In the genomic region with DNA sequence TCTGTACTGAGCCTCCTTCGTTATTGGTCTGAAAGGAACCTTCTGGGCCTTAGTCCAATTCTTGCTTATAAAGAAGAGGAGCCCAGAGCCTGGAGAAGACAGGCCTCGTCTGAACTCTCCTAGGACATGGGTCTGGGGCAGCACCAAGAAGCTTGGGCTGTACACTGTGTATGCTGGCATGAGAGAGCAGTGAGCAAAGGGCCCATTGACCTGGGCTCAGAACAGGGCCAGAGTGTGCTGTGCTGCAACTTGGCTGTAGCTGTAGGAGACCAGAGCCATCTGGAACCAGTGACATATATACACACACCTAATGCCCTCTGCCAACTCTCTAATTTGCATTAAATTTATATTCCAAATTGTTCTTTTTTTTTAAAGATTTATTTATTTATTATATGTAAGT, we compare ENCODE assay signal across 33 mouse cellular contexts.
DNase-seq lines count a peak whose midpoint lies in the region; ATAC-seq lines count a peak whose summit lies in the region.
"Had no signal": no experiment of that assay in that cellular context is flagged by ENCODE, and none has a peak within 500 bp of the region (broad histone marks: within the 10 kb centered on the region; RNA-seq: fewer than 3 reads in every experiment).

No protein-coding gene starts in this region.

- no peak overlapping the region for H3K9ac ChIP-seq in neural tube, embryonic 14.5 days (replicated peaks; ENCODE audit: low read depth, low read length)
- no peak overlapping the region for H3K9ac ChIP-seq in neural tube, embryonic 15.5 days (replicated peaks)
- H3K9ac ChIP-seq: embryonic facial prominence, embryonic 13.5 days; heart, embryonic 13.5 days; hindbrain, embryonic 12.5 days; kidney, embryonic 15.5 days; limb, embryonic 13.5 days; liver, embryonic 12.5 days; midbrain, embryonic 13.5 days; neural tube, embryonic 13.5 days had no signal

- 87% methylated on average over 2 of the region's 2 CpGs for WGBS in neural tube, embryonic 14.5 days
- WGBS in neural tube, embryonic 15.5 days: 75% methylated on average over 2 of the region's 2 CpGs

- 0 out of 2 replicates have a peak, but pooled peaks cover 2% of the 10 kb centered on the region for H3K4me1 ChIP-seq in neural tube, embryonic 14.5 days (ENCODE audit: control insufficient read depth, insufficient read depth, low read length)
- H3K4me1 ChIP-seq in neural tube, embryonic 15.5 days: peaks cover 11% of the 10 kb centered on the region

- no peak overlapping the region for H3K4me2 ChIP-seq in neural tube, embryonic 14.5 days (ENCODE audit: low read depth, low read length)
- no peak overlapping the region for H3K4me2 ChIP-seq in neural tube, embryonic 15.5 days
- H3K4me2 ChIP-seq: heart, embryonic 13.5 days; hindbrain, embryonic 12.5 days; limb, embryonic 13.5 days; liver, embryonic 12.5 days; midbrain, embryonic 13.5 days; neural tube, embryonic 13.5 days had no signal

- no peaks in the 10 kb centered on the region for H3K27me3 ChIP-seq in neural tube, embryonic 14.5 days (ENCODE audit: control insufficient read depth, insufficient read depth, low read length)
- H3K27me3 ChIP-seq in neural tube, embryonic 15.5 days (replicated peaks): no peaks in the 10 kb centered on the region
- H3K27me3 ChIP-seq: embryonic facial prominence, embryonic 13.5 days; heart, embryonic 13.5 days; hindbrain, embryonic 12.5 days; kidney, embryonic 15.5 days; limb, embryonic 13.5 days; liver, embryonic 12.5 days; midbrain, embryonic 13.5 days; neural tube, embryonic 13.5 days had no signal

- H3K9me3 ChIP-seq in neural tube, embryonic 14.5 days (ENCODE audit: control insufficient read depth, low read length): no peaks in the 10 kb centered on the region
- H3K9me3 ChIP-seq in neural tube, embryonic 15.5 days (replicated peaks): no peaks in the 10 kb centered on the region
- H3K9me3 ChIP-seq: embryonic facial prominence, embryonic 13.5 days; heart, embryonic 13.5 days; hindbrain, embryonic 12.5 days; kidney, embryonic 15.5 days; limb, embryonic 13.5 days; liver, embryonic 12.5 days; midbrain, embryonic 13.5 days; neural tube, embryonic 13.5 days had no signal

- H3K36me3 ChIP-seq in neural tube, embryonic 14.5 days (ENCODE audit: control insufficient read depth, insufficient read depth, low read length): no peaks in the 10 kb centered on the region
- no peaks in the 10 kb centered on the region for H3K36me3 ChIP-seq in neural tube, embryonic 15.5 days
- H3K36me3 ChIP-seq: embryonic facial prominence, embryonic 13.5 days; G1E; hindbrain, embryonic 12.5 days; kidney, embryonic 15.5 days; limb, embryonic 13.5 days; liver, embryonic 12.5 days; midbrain, embryonic 13.5 days; neural tube, embryonic 13.5 days had no signal

- peak; percentile 45 for DNase-seq in cerebellum, adult 11-12 months
- no peak for DNase-seq in cerebellum, adult 11 months
- DNase-seq in frontal cortex, postnatal 25 days (ENCODE audit: low spot score in 2 of 2): no peak
- peak; percentile 23 for DNase-seq in kidney, adult 9 months
- DNase-seq in kidney, postnatal 14 days: no peak
- DNase-seq: adrenal gland, postnatal 25 days; cerebellum, adult 9-11 months; gastrocnemius, adult 2 months; gastrocnemius, postnatal 36 days; heart, adult 2 months; kidney, adult 11 months; kidney, postnatal 36 days; lung, adult 18-20 months; retina, postnatal 1 day; right cerebral cortex, postnatal 25 days; spleen, adult 18-20 months; thymus, adult 2 months; thymus, postnatal 36 days had no signal

- peak; percentile 51; the same call in 1 of the 2 replicates for ATAC-seq in frontal cortex, adult (ENCODE audit: low TSS enrichment)
- ATAC-seq in neural tube, embryonic 14.5 days (ENCODE audit: low read depth): 0 out of 2 replicates have a peak, but pooled peaks have one; percentile 23
- no peak for ATAC-seq in neural tube, embryonic 15.5 days (ENCODE audit: low FRiP score)
- ATAC-seq: inflammation-experienced regulatory T-cells, adult 6 months; liver, embryonic 12.5 days; midbrain, embryonic 13.5 days had no signal

- no peak overlapping the region for H3K4me3 ChIP-seq in neural tube, embryonic 14.5 days (ENCODE audit: low read depth, low read length)
- no peak overlapping the region for H3K4me3 ChIP-seq in neural tube, embryonic 15.5 days (replicated peaks)
- H3K4me3 ChIP-seq: embryonic facial prominence, embryonic 13.5 days; gastrocnemius, adult 2 months; heart, adult 2 months; heart, embryonic 13.5 days; hindbrain, embryonic 12.5 days; kidney, embryonic 15.5 days; layer of hippocampus, adult 2 months; limb, embryonic 13.5 days; liver, embryonic 12.5 days; midbrain, embryonic 13.5 days; neural tube, embryonic 13.5 days had no signal

- H3K27ac ChIP-seq in neural tube, embryonic 14.5 days (ENCODE audit: low read depth, low read length): no peak overlapping the region
- no peak overlapping the region for H3K27ac ChIP-seq in neural tube, embryonic 15.5 days (replicated peaks)
- H3K27ac ChIP-seq: embryonic facial prominence, embryonic 13.5 days; gastrocnemius, adult 2 months; heart, adult 2 months; heart, embryonic 13.5 days; hindbrain, embryonic 12.5 days; layer of hippocampus, adult 2 months; limb, embryonic 13.5 days; liver, embryonic 12.5 days; macrophage; midbrain, embryonic 13.5 days; neural tube, embryonic 13.5 days had no signal

Comparison
In these comparisons a context has a peak if more than half of its experiments do, and no peak if none do; other contexts are left out.
1. DNase-seq: peak in cerebellum, adult 11-12 months (single experiment) and kidney, adult 9 months (single experiment); none in cerebellum, adult 11 months (single experiment), frontal cortex, postnatal 25 days (0 of 2) and kidney, postnatal 14 days (single experiment).